Mouse (Mus musculus): ENCODE results near the gene Cfap54.

DNA sequence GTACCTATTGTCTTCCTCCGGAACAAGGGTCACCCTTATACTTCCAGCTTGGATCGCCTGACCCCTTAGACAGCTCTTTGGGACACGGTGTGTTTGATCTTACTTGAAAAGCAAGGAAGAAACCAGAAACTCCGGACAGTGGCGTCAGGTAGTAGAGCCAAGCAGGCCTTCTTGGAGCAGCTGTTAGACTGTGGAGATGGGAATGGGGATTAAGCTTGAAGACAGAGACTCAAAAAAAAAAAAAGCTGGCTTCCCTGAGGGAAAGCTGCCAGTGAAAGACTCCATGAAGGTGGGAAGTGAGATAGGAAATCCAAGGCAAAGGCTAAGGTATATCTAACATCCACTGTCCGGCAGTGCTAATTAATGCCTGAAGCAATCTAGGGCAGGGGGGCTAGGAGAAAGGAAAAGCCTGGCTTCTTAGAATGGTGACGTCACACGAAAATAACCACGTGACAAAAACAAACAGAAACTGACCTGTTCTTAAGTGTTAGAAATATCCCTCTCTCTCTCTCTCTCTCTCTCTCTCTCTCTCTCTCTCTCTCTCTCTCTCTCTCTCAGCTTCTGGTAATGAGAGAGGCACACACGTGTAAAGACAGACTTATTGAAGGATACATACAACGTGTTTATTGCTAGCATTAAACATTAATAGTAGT is 7.1 kb upstream of the Cfap54 start:
- TF ChIP-seq CTCF (IDR thresholded peaks at IDR 0.05; ENCODE audit: extremely low read depth, insufficient read depth, insufficient read length, insufficient replicate concordance), result no peak
- TF ChIP-seq POLR2A (IDR thresholded peaks at IDR 0.05; ENCODE audit: low read depth, low read length), result no peak

Data from spleen, adult 2 months (tissue).